Mouse (Mus musculus) heart, embryonic 16.5 days (tissue): ENCODE measurements at regions not wholly inside any gene's neighbourhood (a gene's known extent, or its start where the extent isn't known, plus 50 kb on each side); places are given as distances from the start of the nearest gene placed in this dataset.

Source experiments
- ATAC-seq: fragments of 200-750 bp; cut with Nextera tagmentation; replicated peaks from 2 replicates; pipeline ENCODE4 v1.8.0; 2017; ENCODE audit warnings: moderate number of reproducible peaks; ENCODE audit not compliant: insufficient read depth, low FRiP score; ENCODE audit errors: extremely low read depth
- H3K27ac ChIP-seq: fragments of 300-500 bp; sonication (generic); 2 replicates; pipeline ENCODE4 v1.5.1; 2014; ENCODE audit warnings: mild to moderate bottlenecking, low read length, control low read depth, moderate library complexity
- H3K27me3 ChIP-seq: fragments of 300-500 bp; sonication (generic); 2 replicates; pipeline ENCODE4 v1.6.1; 2014; ENCODE audit warnings: low read length, mixed read lengths; ENCODE audit not compliant: control insufficient read depth, insufficient read depth
- H3K36me3 ChIP-seq: fragments of 300-500 bp; sonication (generic); 2 replicates; pipeline ENCODE4 v1.6.1; 2014; ENCODE audit not compliant: control insufficient read depth, insufficient read depth
- H3K4me1 ChIP-seq: fragments of 300-500 bp; sonication (generic); 2 replicates; pipeline ENCODE4 v1.6.1; 2014; ENCODE audit warnings: low read length, mixed read lengths; ENCODE audit not compliant: control insufficient read depth, insufficient read depth
- H3K4me2 ChIP-seq: fragments of 300-500 bp; sonication (generic); 2 replicates; pipeline ENCODE4 v1.6.1; 2014; ENCODE audit warnings: low read depth, mild to moderate bottlenecking, control low read depth, low read length
- H3K4me3 ChIP-seq: fragments of 300-500 bp; sonication (generic); 2 replicates; pipeline ENCODE4 v1.5.1; 2014; ENCODE audit warnings: mild to moderate bottlenecking, control low read depth, low read length
- H3K9ac ChIP-seq: fragments of 300-500 bp; sonication (generic); 2 replicates; pipeline ENCODE4 v1.6.1; 2014; ENCODE audit warnings: low read length, control low read depth
- H3K9me3 ChIP-seq: fragments of 300-500 bp; sonication (generic); replicated peaks from 2 replicates; pipeline ENCODE4 v1.6.1; 2016; ENCODE audit warnings: low read length; ENCODE audit not compliant: control insufficient read depth
- WGBS: fragments of 180-500 bp; shearing (Covaris S2); extraction: QIAGEN DNeasy Blood & Tissue Kit; methylation state at CpG from one replicate; pipeline ENCODE4 v1.1.7; 2014; 5-methylcytosine and 5-hydroxymethylcytosine counted together

DNA sequence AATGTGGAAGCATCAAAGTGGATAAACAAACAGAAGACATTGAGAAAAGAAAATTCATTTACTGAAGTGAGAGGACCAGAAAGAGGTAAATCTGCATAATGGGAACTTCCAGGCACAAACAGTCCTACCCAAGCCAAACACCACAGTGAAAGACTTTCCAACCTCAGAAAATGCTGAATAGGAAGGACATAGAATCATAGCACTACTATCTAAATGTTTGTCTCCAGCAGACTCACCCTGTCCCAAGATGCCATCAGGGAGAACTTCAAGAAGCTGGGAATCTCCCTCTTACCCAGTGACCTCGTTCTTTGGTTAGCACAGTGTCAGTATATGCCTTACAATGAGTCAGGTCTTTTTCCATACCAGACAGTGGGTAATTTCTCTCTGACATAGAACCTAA lies 783.4 kb downstream of the Stpg2 start:
- Histone ChIP-seq H3K27me3 (no peaks in the 10 kb centered on the region), H3K9ac (no peak overlapping the region), H3K4me3 (no peak overlapping the region), H3K4me2 (no peak overlapping the region), H3K4me1 (no peaks in the 10 kb centered on the region), H3K27ac (no peak overlapping the region), H3K9me3 (no peaks in the 10 kb centered on the region), H3K36me3 (no peaks in the 10 kb centered on the region)
- WGBS = 53% methylated on average over 1 of the region's 1 CpGs
- no peak for ATAC-seq

DNA sequence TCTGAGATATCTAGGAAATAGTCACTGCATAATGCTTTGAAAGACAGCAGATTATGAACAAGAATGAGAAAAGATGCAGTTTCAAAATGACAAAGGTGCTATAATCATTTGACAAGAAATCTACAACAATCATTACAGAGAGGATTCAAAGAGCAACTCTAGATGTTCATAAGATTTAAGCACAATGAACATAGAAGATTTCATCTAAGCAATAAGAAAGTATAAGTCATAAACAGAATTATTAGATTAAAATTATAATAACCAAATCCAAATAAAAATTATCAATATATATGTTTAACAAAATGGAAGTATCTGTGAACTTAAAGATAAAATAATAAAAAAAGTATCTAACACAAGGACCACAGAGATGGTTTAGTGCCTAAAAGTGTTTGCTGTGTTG lies 783.9 kb downstream of the Stpg2 start:
- ATAC-seq = no peak
- no peaks in the 10 kb centered on the region for H3K27me3 ChIP-seq
- H3K9me3 ChIP-seq = no peaks in the 10 kb centered on the region
- no peaks in the 10 kb centered on the region for H3K4me1 ChIP-seq
- H3K27ac ChIP-seq = no peak overlapping the region
- H3K9ac ChIP-seq = no peak overlapping the region
- H3K36me3 ChIP-seq = no peaks in the 10 kb centered on the region
- no peak overlapping the region for H3K4me3 ChIP-seq
- H3K4me2 ChIP-seq = no peak overlapping the region

DNA sequence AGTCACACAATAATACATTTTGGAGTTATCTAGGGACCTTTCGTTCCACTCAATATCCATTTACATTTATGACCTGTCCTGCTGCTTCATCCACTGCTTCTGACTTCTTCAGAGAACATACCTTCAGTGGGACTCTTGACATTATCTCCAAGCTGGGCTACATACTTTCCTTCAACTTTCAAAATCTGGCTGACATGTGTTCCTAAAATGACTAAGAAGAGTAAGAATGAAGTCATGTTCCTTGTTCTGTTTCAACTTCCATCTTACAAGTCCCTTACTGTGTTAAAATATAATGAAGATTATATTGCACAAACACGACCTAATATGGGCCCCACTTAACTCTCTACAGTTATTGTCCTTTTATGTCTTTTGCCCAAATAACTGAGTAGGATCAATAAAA lies 807.0 kb downstream of the Stpg2 start:
- ATAC-seq = no peak
- Histone ChIP-seq H3K4me3 (no peak overlapping the region), H3K27ac (no peak overlapping the region), H3K4me1 (no peaks in the 10 kb centered on the region), H3K27me3 (no peaks in the 10 kb centered on the region), H3K4me2 (no peak overlapping the region), H3K36me3 (no peaks in the 10 kb centered on the region), H3K9me3 (no peaks in the 10 kb centered on the region), H3K9ac (no peak overlapping the region)
- WGBS = 62% methylated on average over 2 of the region's 2 CpGs

DNA sequence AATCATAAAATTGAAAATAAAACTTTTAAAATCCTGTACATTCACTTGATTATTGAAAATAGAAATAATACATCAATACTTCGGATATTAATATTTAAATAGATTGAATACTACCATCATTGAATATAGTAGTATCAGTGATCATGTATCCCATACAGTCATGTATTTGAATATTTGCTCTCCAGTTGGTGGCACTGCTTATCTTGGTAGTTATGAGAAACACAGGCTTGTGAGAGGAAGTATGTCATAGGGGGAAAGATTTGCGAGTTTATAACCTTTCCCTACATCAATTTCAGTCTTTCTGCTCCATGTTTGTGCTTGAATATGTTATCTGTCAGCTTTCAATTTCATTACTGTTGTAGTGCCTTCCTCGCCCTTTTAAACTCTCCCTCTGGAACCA lies 828.6 kb downstream of the Stpg2 start:
- WGBS = 70% methylated on average over 3 of the region's 3 CpGs

DNA sequence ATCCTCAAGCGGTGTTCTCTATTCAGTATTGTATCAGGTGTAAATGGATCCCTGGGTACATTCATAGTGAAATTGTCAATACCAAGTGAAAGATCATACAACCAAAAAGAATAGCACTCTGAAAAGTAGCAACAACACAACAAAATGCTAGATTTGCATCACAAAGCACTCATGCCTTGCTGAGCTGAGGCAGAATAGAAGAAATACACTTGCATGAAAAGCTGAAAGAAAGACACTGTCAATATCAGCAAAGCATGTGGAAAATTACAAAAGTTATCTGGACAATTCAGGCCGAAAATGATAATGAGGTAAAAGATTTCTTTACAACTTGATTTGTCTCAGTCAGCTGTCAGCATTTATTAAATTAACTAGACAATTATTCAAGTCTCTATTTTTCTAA lies 829.6 kb downstream of the Stpg2 start:
- ATAC-seq = no peak

More for the DNA sequence above, 828.6 kb downstream of the Stpg2 start:
- Histone ChIP-seq H3K27ac (no peak overlapping the region), H3K9me3 (no peaks in the 10 kb centered on the region), H3K4me1 (no peaks in the 10 kb centered on the region), H3K4me2 (no peak overlapping the region), H3K4me3 (no peak overlapping the region), H3K9ac (no peak overlapping the region), H3K27me3 (no peaks in the 10 kb centered on the region), H3K36me3 (no peaks in the 10 kb centered on the region)
- ATAC-seq = no peak

DNA sequence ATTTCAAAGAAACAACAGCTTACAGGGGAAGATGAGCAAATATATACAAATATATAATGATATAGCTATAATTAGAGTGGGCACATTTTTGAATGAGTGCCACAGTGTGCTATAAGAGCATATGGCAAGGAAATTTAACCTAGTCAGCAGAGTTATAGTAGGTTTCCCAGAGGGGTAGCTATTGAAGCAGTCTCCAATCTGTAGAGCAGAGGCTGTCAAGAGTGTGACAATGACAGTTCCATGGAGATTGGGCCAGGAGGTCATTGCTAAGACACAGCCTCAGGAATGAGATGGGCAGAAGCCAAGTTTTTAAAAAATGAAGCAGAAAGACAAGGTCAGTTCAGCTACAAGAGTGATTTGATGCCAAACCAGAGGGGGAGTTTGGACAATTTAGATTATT lies 839.4 kb downstream of the Stpg2 start:
- H3K27ac ChIP-seq = no peak overlapping the region
- no peak overlapping the region for H3K9ac ChIP-seq
- no peaks in the 10 kb centered on the region for H3K4me1 ChIP-seq
- no peaks in the 10 kb centered on the region for H3K9me3 ChIP-seq
- H3K36me3 ChIP-seq = no peaks in the 10 kb centered on the region
- no peak overlapping the region for H3K4me2 ChIP-seq
- ATAC-seq = no peak
- no peaks in the 10 kb centered on the region for H3K27me3 ChIP-seq
- H3K4me3 ChIP-seq = no peak overlapping the region

More for the DNA sequence above, 829.6 kb downstream of the Stpg2 start:
- H3K4me2 ChIP-seq = no peak overlapping the region
- no peak overlapping the region for H3K9ac ChIP-seq
- H3K27ac ChIP-seq = no peak overlapping the region
- H3K4me1 ChIP-seq = no peaks in the 10 kb centered on the region
- no peaks in the 10 kb centered on the region for H3K36me3 ChIP-seq
- H3K4me3 ChIP-seq = no peak overlapping the region
- H3K9me3 ChIP-seq = no peaks in the 10 kb centered on the region
- WGBS = 77% methylated on average over 2 of the region's 2 CpGs
- H3K27me3 ChIP-seq = no peaks in the 10 kb centered on the region

DNA sequence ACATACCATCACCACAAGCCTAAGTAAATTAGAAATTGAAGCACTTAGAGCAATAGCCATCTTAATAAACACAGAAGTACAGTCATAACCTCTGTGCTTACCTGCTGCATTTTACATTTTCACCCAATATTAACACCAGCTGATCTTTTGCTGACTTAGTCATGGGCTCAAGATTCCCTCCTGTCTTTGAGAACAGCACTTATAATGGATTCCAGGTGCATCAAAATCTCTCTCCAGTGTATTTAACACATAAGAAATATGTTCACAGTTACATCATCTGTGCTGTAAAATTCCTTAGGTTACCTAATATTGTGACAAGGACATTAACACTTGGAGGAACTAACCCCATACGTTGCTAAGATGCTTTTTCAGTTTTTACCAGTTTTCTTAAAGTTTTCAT lies 849.1 kb downstream of the Stpg2 start:
- 57% methylated on average over 1 of the region's 1 CpGs for WGBS
- no peak overlapping the region for H3K4me2 ChIP-seq
- H3K4me1 ChIP-seq = no peaks in the 10 kb centered on the region
- no peaks in the 10 kb centered on the region for H3K9me3 ChIP-seq
- H3K9ac ChIP-seq = no peak overlapping the region
- H3K36me3 ChIP-seq = no peaks in the 10 kb centered on the region
- no peak overlapping the region for H3K27ac ChIP-seq
- no peak overlapping the region for H3K4me3 ChIP-seq
- ATAC-seq = no peak
- H3K27me3 ChIP-seq = no peaks in the 10 kb centered on the region

DNA sequence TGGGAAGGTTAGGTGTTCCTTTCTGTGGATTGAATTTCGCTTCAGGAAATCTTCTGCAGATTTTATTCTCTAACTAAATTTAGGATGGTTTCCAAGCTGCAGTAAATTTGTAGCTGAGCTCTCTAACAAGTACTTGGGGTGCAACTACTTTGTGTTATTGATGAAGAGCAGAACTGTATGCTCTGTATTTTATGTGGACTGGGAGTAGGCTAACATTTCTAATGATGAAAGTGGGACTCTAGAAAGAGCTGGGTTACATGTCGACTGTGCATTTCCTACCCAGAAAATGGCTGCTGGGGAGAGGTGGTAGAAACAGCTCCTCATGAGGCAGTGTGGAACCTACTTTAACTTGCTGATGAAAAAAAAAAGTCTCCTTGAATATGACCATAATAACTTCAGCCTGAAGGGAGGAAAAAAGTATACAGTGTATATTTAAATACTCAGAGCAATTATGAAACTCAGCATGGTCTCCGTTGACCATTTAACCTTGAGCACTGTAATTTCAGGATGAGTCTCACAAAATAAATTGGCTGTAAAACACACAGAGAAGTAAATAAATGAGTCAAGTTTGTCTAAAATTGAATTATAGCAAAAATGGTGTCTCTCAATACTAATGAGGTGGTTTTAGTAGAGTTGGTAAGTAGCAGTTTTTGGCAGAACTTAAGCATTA lies 852.6 kb downstream of the Stpg2 start:
- H3K4me2 ChIP-seq = no peak overlapping the region
- 79% methylated on average over 3 of the region's 3 CpGs for WGBS
- no peak for ATAC-seq

DNA sequence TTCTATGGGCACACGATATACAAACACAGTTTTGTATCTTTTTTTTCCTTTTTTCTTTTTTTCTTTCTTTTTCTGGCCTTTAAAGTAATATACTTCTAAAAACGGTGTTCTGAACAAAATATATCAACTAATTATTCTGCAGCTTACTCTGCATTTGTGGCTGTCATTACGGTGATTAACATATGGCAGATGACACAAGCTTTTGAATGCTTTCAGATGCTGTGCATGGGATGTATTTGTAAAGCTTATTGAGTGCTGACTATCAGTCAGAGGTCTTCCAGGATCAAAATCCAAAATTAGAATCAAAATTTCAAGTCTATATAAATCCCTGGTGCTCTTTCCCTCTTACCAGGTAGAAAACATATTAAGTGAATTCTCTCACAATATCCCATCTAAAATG lies 853.6 kb downstream of the Stpg2 start:
- 69% methylated on average over 3 of the region's 3 CpGs for WGBS
- H3K27me3 ChIP-seq = no peaks in the 10 kb centered on the region
- H3K4me2 ChIP-seq = no peak overlapping the region
- no peaks in the 10 kb centered on the region for H3K4me1 ChIP-seq
- H3K9me3 ChIP-seq = no peaks in the 10 kb centered on the region
- no peaks in the 10 kb centered on the region for H3K36me3 ChIP-seq
- no peak overlapping the region for H3K27ac ChIP-seq
- H3K9ac ChIP-seq = no peak overlapping the region
- no peak for ATAC-seq
- H3K4me3 ChIP-seq = no peak overlapping the region

More for the DNA sequence above, 852.6 kb downstream of the Stpg2 start:
- H3K4me3 ChIP-seq = no peak overlapping the region
- no peaks in the 10 kb centered on the region for H3K9me3 ChIP-seq
- H3K27me3 ChIP-seq = no peaks in the 10 kb centered on the region
- no peak overlapping the region for H3K9ac ChIP-seq
- no peaks in the 10 kb centered on the region for H3K4me1 ChIP-seq
- H3K36me3 ChIP-seq = no peaks in the 10 kb centered on the region
- H3K27ac ChIP-seq = no peak overlapping the region
